In the genomic region with DNA sequence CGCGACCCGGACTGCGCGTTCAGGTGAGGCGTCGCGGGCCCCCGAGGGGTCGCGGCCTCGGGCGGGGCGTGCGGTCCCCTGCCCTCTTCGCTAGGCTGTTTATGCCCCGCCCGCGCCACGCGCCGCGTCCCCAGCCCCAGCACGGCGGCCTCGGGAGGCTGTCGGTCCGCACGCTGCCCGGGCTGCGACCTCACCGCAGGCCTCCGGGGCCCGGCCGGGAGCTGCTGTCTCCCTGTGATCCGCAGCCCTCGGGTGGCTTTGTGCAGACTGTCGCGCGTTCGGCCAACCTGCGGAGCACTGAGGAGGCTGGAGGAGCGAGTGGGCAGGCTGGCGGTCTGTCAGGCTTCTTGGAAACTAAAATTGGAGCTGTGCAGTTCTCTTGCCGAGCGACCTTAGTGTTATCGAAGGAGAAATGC, we compare ENCODE assay signal across 8 mouse cellular contexts. TPM values are rescaled to one million over a fixed set of nuclear protein-coding genes. Genes with fewer than 3 reads are reported as not detected.
DNase-seq lines count a peak whose midpoint lies in the region; ATAC-seq and TF ChIP-seq lines count a peak whose summit lies in the region.

No protein-coding gene starts in this region.

- 0% methylated on average over 40 of the region's 47 CpGs for WGBS in intestine, embryonic 15.5 days
- WGBS in liver, embryonic 11.5 days, result under 1% methylated on average over 40 of the region's 47 CpGs
- WGBS in midbrain, postnatal 0 days, result 0% methylated on average over 42 of the region's 47 CpGs
- WGBS in stomach, postnatal 0 days, result 0% methylated on average over 27 of the region's 47 CpGs

- H3K4me1 ChIP-seq in intestine, embryonic 15.5 days (replicated peaks), result 0 out of 2 replicates have a peak, but pooled peaks cover 4% of the 10 kb centered on the region
- H3K4me1 ChIP-seq in liver, embryonic 11.5 days (replicated peaks; ENCODE audit: control insufficient read depth, insufficient read depth, low read length), result peaks cover 11% of the 10 kb centered on the region; the same call in 1 of the 2 replicates
- no peaks in the 10 kb centered on the region for H3K4me1 ChIP-seq in midbrain, postnatal 0 days (ENCODE audit: insufficient read depth, low read length)
- H3K4me1 ChIP-seq in stomach, postnatal 0 days (replicated peaks; ENCODE audit: control insufficient read depth, insufficient read depth), result peaks cover 2% of the 10 kb centered on the region; the same call in 1 of the 2 replicates

- H3K9ac ChIP-seq in intestine, embryonic 15.5 days, result peak overlapping the region; percentile 89
- peak overlapping the region; percentile 89 for H3K9ac ChIP-seq in liver, embryonic 11.5 days (ENCODE audit: low read depth, low read length)
- peak overlapping the region; percentile 88 for H3K9ac ChIP-seq in midbrain, postnatal 0 days (replicated peaks; ENCODE audit: low read length, poor library complexity, severe bottlenecking)
- H3K9ac ChIP-seq in stomach, postnatal 0 days (ENCODE audit: low read length), result peak overlapping the region; percentile 96

- DNase-seq in 416B (ENCODE audit: low read depth) (peak; percentile 57), NIH3T3 (ENCODE audit: low read depth) (peak; percentile 48)
- DNase-seq in cerebellum, postnatal 25 days, result peak; percentile 77 to 78
- peak; percentile 81 for DNase-seq in gastrocnemius, adult 2 months
- peak; percentile 78 for DNase-seq in liver, embryonic 11.5 days (ENCODE audit: low spot score)
- DNase-seq in midbrain, postnatal 0 days (ENCODE audit: low spot score), result no peak
- peak; percentile 71 for DNase-seq in stomach, postnatal 0 days (ENCODE audit: low spot score)

- peak overlapping the region; percentile 100 for H3K27ac ChIP-seq in gastrocnemius, adult 2 months
- peak overlapping the region; percentile 88 for H3K27ac ChIP-seq in intestine, embryonic 15.5 days
- peak overlapping the region; percentile 78 for H3K27ac ChIP-seq in liver, embryonic 11.5 days (ENCODE audit: low read depth, low read length)
- peak overlapping the region; percentile 74 for H3K27ac ChIP-seq in midbrain, postnatal 0 days (ENCODE audit: low read depth, low read length)
- peak overlapping the region; percentile 93 for H3K27ac ChIP-seq in stomach, postnatal 0 days (replicated peaks)

- H3K4me2 ChIP-seq in intestine, embryonic 15.5 days (replicated peaks), result peak overlapping the region; percentile 57
- peak overlapping the region; percentile 83 for H3K4me2 ChIP-seq in liver, embryonic 11.5 days
- peak overlapping the region; percentile 64 for H3K4me2 ChIP-seq in midbrain, postnatal 0 days (ENCODE audit: low read depth, low read length, poor library complexity, severe bottlenecking)
- H3K4me2 ChIP-seq in stomach, postnatal 0 days (replicated peaks; ENCODE audit: low read depth), result peak overlapping the region; percentile 73

- H3K36me3 ChIP-seq in intestine, embryonic 15.5 days, result no peaks in the 10 kb centered on the region
- no peaks in the 10 kb centered on the region for H3K36me3 ChIP-seq in liver, embryonic 11.5 days (ENCODE audit: control insufficient read depth, insufficient read depth, low read length)
- H3K36me3 ChIP-seq in midbrain, postnatal 0 days (ENCODE audit: insufficient read depth, low read length), result no peaks in the 10 kb centered on the region
- H3K36me3 ChIP-seq in stomach, postnatal 0 days (ENCODE audit: control insufficient read depth, insufficient read depth, low read length), result no peaks in the 10 kb centered on the region

- intact Hi-C loops in gastrocnemius, adult 2 months (cut with DNase I), result loop anchor here (5.0 to 10.0 kb wide), 2 partner anchors 84 to 324 kb away; partner anchors contain the start of gene Rapgef6

- TF ChIP-seq CTCF in gastrocnemius, adult 2 months (IDR thresholded peaks at IDR 0.05), result no peak
- no peak for TF ChIP-seq CTCF in midbrain, postnatal 0 days (IDR thresholded peaks at IDR 0.05)
- TF ChIP-seq CTCF in stomach, postnatal 0 days (IDR thresholded peaks at IDR 0.05; ENCODE audit: low read depth), result no peak

- H3K4me3 ChIP-seq in gastrocnemius, adult 2 months, result peak overlapping the region; percentile 94
- H3K4me3 ChIP-seq in intestine, embryonic 15.5 days (replicated peaks), result peak overlapping the region; percentile 97
- peak overlapping the region; percentile 89 for H3K4me3 ChIP-seq in liver, embryonic 11.5 days (ENCODE audit: low read depth, low read length)
- H3K4me3 ChIP-seq in midbrain, postnatal 0 days (ENCODE audit: low read depth, low read length), result peak overlapping the region; percentile 95
- H3K4me3 ChIP-seq in stomach, postnatal 0 days (ENCODE audit: low read depth, low read length), result peak overlapping the region; percentile 98

- no peaks in the 10 kb centered on the region for H3K9me3 ChIP-seq in intestine, embryonic 15.5 days
- H3K9me3 ChIP-seq in liver, embryonic 11.5 days (ENCODE audit: control insufficient read depth, low read length), result no peaks in the 10 kb centered on the region
- H3K9me3 ChIP-seq in midbrain, postnatal 0 days (ENCODE audit: low read length), result no peaks in the 10 kb centered on the region
- no peaks in the 10 kb centered on the region for H3K9me3 ChIP-seq in stomach, postnatal 0 days (ENCODE audit: control insufficient read depth, low read length)

- ATAC-seq in intestine, embryonic 15.5 days, result peak; percentile 86
- peak; percentile 73 for ATAC-seq in liver, embryonic 11.5 days (replicated peaks; ENCODE audit: low FRiP score)
- no peak; the same call in none of the 2 replicates for ATAC-seq in midbrain, postnatal 0 days (ENCODE audit: low FRiP score)
- ATAC-seq in stomach, postnatal 0 days (ENCODE audit: low FRiP score, low TSS enrichment), result peak; percentile 88

- no peaks in the 10 kb centered on the region for H3K27me3 ChIP-seq in intestine, embryonic 15.5 days (replicated peaks)
- H3K27me3 ChIP-seq in liver, embryonic 11.5 days (replicated peaks; ENCODE audit: control insufficient read depth, insufficient read depth, low read length), result no peaks in the 10 kb centered on the region
- H3K27me3 ChIP-seq in midbrain, postnatal 0 days (ENCODE audit: insufficient read depth, low read length), result no peaks in the 10 kb centered on the region
- H3K27me3 ChIP-seq in stomach, postnatal 0 days (ENCODE audit: control insufficient read depth, insufficient read depth, low read length), result no peaks in the 10 kb centered on the region

- TF ChIP-seq EP300 in stomach, postnatal 0 days (optimal IDR thresholded peaks at IDR 0.05), result no peak

RNA-seq across cellular contexts. Expression of gene Fnip1, which starts 0.4 kb away (rescaled TPM):
- 10 to 100 TPM; 28.7 to 35.9 TPM for total RNA-seq in gastrocnemius, adult 2 months (2021)
- 8.6 and 10.6 TPM in 2 replicates for polyA plus RNA-seq in intestine, embryonic 15.5 days (2015; fragmentation: Nextera tagmentation; extraction: Ambion mirVana)
- 10.2 and 10.4 TPM in 2 replicates for polyA plus RNA-seq in liver, embryonic 11.5 days (2014; fragmentation: Nextera tagmentation; extraction: Ambion mirVana)
- 20.4 and 23.5 TPM in 2 replicates for total RNA-seq in midbrain, postnatal 0 days (2014; rRNA removed)
- polyA plus RNA-seq in midbrain, postnatal 0 days (2015; fragmentation: Nextera tagmentation; extraction: Ambion mirVana), result 7.5 and 7.7 TPM in 2 replicates
- 5.1 and 5.3 TPM in 2 replicates for polyA plus RNA-seq in stomach, postnatal 0 days (2015; fragmentation: Nextera tagmentation; extraction: Ambion mirVana)
